Mouse (Mus musculus): ENCODE measurements at regions not wholly inside any gene's neighbourhood (a gene's known extent, or its start where the extent isn't known, plus 50 kb on each side); places are given as distances from the start of the nearest gene placed in this dataset.

GRCm38 (mm10) chr1:158187651-158188050, 168.5 kb downstream of the Brinp2 start:
- TF ChIP-seq MAFK (IDR thresholded peaks at IDR 0.05; ENCODE audit: insufficient read depth, low read depth, low read length) (no peak), ZC3H11A (IDR thresholded peaks at IDR 0.05; ENCODE audit: borderline replicate concordance, low read depth, low read length) (no peak), CHD2 (IDR thresholded peaks at IDR 0.05; ENCODE audit: low read depth, low read length) (no peak), HCFC1 (IDR thresholded peaks at IDR 0.05; ENCODE audit: borderline replicate concordance, insufficient read depth, low read length) (no peak), ZNF384 (IDR thresholded peaks at IDR 0.05; ENCODE audit: low read depth, low read length) (no peak)
